Mouse (Mus musculus): ENCODE data around the gene Usp29.

DNA sequence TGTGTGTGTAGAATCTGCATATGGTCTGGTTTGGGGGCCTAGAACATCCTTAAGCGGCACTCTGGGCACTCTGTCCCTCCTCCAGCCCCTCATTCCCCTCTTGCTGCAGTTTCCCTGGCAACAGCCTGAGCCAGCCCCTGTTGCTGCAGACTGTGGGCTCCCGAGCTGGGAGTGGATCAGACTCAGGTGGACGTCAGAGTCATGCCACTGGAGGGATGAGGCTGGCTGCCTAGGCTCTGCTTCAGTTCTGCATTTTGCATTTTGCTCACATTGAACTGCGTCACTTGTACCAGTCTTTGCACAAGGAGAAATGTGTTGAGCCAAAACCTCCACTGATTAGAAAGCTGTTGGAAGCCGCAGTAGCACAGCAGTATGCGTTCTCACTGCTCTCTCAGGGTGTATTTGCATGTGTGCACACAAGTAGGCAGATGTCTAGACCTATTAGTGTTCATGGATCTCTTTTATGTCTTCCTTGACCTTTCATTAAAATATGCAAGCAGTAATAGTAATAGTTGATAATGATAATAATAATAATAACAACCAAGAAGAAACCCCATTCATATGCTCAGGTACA, 151.2 kb downstream of the Usp29 start:
- no peak for TF ChIP-seq CTCF (IDR thresholded peaks at IDR 0.05; ENCODE audit: extremely low read depth, insufficient read depth, insufficient read length, insufficient replicate concordance)
- TF ChIP-seq POLR2A (IDR thresholded peaks at IDR 0.05; ENCODE audit: low read depth, low read length) = no peak
